Mouse (Mus musculus) myocyte (in vitro differentiated cells): ENCODE data around the gene Cacna2d3. TPM values are rescaled to one million over a fixed set of nuclear protein-coding genes. Genes with fewer than 3 reads are reported as not detected.

Source experiments
- H3K27me3 ChIP-seq: one replicate; pipeline ENCODE4 v1.6.1; 2011; ENCODE audit not compliant: control insufficient read depth, insufficient read depth, insufficient read length
- H3K36me3 ChIP-seq: one replicate; pipeline ENCODE4 v1.6.1; 2011; ENCODE audit not compliant: control insufficient read depth, insufficient read depth
- H3K4me2 ChIP-seq: one replicate; pipeline ENCODE4 v1.6.1; 2011; ENCODE audit warnings: low read depth, control low read depth
- H3K4me3 ChIP-seq: one replicate; pipeline ENCODE4 v1.5.1; 2011; ENCODE audit warnings: mild to moderate bottlenecking, control low read depth, moderate library complexity
- H3K79me2 ChIP-seq: one replicate; pipeline ENCODE4 v1.6.1; 2011; ENCODE audit not compliant: control insufficient read depth, insufficient read depth
- H3ac ChIP-seq: one replicate; pipeline ENCODE4 v1.6.1; 2011; ENCODE audit not compliant: control insufficient read depth, insufficient read length
- CEBPB ChIP-seq: IDR thresholded peaks from 2 replicates; pipeline ENCODE4 v1.6.1; 2011; ENCODE audit warnings: mild to moderate bottlenecking, moderate library complexity; ENCODE audit not compliant: poor library complexity, insufficient read depth, severe bottlenecking
- E2F4 ChIP-seq: IDR thresholded peaks from one replicate; pipeline ENCODE4 v1.6.1; 2011; ENCODE audit warnings: mild to moderate bottlenecking, control low read depth, moderate library complexity; ENCODE audit not compliant: insufficient read depth
- MAX ChIP-seq: IDR thresholded peaks from one replicate; pipeline ENCODE4 v1.6.1; 2011; ENCODE audit warnings: low read depth, mild to moderate bottlenecking, control low read depth
- MYOD1 ChIP-seq, 3 experiments: IDR thresholded peaks; one replicate each; pipeline ENCODE4 v1.6.1; 2011; ENCODE audit warnings: control low read depth in 2 of 3, low read depth in 2 of 3, mild to moderate bottlenecking in 2 of 3, moderate library complexity in 1 of 3; ENCODE audit not compliant: insufficient read length in 2 of 3, control insufficient read depth in 1 of 3
- MYOG ChIP-seq, 3 experiments: IDR thresholded peaks; one replicate each; pipeline ENCODE4 v1.6.1; 2011; ENCODE audit warnings: control low read depth in 2 of 3, low read depth in 2 of 3, mild to moderate bottlenecking in 2 of 3; ENCODE audit not compliant: insufficient read length in 2 of 3, control insufficient read depth in 1 of 3, insufficient read depth in 1 of 3
- POLR2A ChIP-seq: IDR thresholded peaks from one replicate; pipeline ENCODE4 v1.6.1; 2011; ENCODE audit warnings: low read depth, mild to moderate bottlenecking, control low read depth, moderate library complexity; ENCODE audit not compliant: insufficient read length
- POLR2AphosphoS2 ChIP-seq: IDR thresholded peaks from one replicate; pipeline ENCODE4 v1.6.1; 2011; ENCODE audit warnings: low read depth, control low read depth; ENCODE audit not compliant: insufficient read length
- REST ChIP-seq: IDR thresholded peaks from one replicate; pipeline ENCODE4 v1.6.1; 2011; ENCODE audit warnings: mild to moderate bottlenecking, control low read depth, moderate library complexity; ENCODE audit not compliant: insufficient read depth, insufficient read length
- SRF ChIP-seq: IDR thresholded peaks from one replicate; pipeline ENCODE4 v1.6.1; 2011; ENCODE audit warnings: low read depth; ENCODE audit not compliant: control insufficient read depth, insufficient read length
- TCF12 ChIP-seq: IDR thresholded peaks from one replicate; pipeline ENCODE4 v1.6.1; 2011; ENCODE audit warnings: mild to moderate bottlenecking, control low read depth; ENCODE audit not compliant: poor library complexity, insufficient read depth, severe bottlenecking
- TCF3 ChIP-seq: IDR thresholded peaks from one replicate; pipeline ENCODE4 v1.6.1; 2011; ENCODE audit warnings: low read depth, control low read depth; ENCODE audit not compliant: insufficient read length
- USF1 ChIP-seq: IDR thresholded peaks from one replicate; pipeline ENCODE4 v1.6.1; 2011; ENCODE audit warnings: low read depth, mild to moderate bottlenecking, control low read depth, moderate library complexity
- polyA plus RNA-seq: library from polyadenylated mRNA; unstranded; fragments of >200 nt; fragmentation: generic; extraction: Trizol; gene quantifications from one replicate; pipeline ENCODE4 v1.2.1, GENCODE M21; 2012; ENCODE audit warnings: missing spikeins

Gene Cacna2d3
- polyA plus RNA-seq, 1 experiment = 0.10 TPM

DNA sequence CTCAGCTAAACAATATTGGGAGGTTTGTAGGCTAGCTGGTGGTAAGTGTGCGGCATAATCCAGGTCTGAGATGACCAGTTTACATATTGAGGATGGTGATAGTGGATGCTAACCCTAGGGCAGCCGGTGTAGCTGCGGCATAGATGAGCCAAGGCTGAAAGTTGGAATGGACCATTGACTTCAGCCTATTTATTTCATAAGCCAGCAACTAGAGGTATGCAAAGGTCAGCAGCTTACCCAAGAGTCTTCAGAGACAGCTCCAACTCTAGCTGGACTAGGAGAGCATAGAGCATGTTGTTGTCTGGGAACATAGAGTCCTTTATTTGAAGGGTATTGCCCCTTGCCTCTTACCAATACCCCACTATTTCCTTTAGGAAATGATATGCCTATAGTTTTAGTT, 725.1 kb downstream of the Cacna2d3 start:
- no peaks in the 10 kb centered on the region for H3K79me2 ChIP-seq
- H3K27me3 ChIP-seq = no peaks in the 10 kb centered on the region
- TF ChIP-seq POLR2A (no peak), MYOD1 (IDR thresholded peaks at IDR 0.05; ENCODE audit: control insufficient read depth in 1 of 3, insufficient read length in 2 of 3, low read depth in 2 of 3) (no peak), TCF3 (no peak)
- no peak overlapping the region for H3K4me2 ChIP-seq
- no peaks in the 10 kb centered on the region for H3K36me3 ChIP-seq
- H3K4me3 ChIP-seq = no peak overlapping the region
- H3ac ChIP-seq = no peak overlapping the region

DNA sequence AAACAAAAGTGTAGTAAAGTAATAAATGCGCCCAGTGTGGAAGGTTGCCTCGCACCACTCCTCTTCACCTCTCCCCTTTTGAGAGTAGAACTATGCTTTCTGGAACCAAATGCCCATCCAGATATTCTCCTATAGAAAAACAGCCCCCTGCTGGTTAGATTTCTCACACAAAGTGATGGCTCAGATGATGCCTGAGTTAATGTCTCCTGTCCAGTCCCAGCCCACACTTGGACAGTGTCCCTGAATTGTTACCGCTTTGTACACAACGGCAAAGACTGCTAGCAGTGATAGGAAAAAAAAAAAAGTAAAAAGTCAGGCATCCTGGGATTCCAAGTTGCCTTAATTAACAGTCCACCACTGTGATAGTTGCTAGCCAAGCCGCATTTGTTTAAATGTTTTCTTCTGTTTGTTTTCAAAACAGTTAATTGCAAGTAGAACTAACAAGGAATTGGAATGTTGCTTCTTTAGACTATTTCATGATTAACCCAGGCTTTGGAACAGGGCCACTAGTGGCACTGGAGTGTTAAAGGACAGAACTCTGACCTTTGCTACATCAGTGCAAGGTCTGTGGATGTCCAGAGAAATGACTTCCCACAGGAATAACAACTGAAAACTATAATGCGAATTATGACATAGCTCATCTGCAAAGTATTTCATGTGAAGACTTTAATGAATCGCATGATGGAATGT, 733.3 kb downstream of the Cacna2d3 start:
- Histone ChIP-seq H3K79me2 (no peaks in the 10 kb centered on the region), H3K27me3 (no peaks in the 10 kb centered on the region), H3K4me3 (no peak overlapping the region), H3K4me2 (no peak overlapping the region), H3ac (no peak overlapping the region), H3K36me3 (no peaks in the 10 kb centered on the region)
- TF ChIP-seq TCF12 (no peak), TCF3 (no peak), E2F4 (no peak), SRF (no peak), MYOG (IDR thresholded peaks at IDR 0.05; ENCODE audit: control insufficient read depth in 1 of 3, insufficient read depth in 1 of 3, insufficient read length in 2 of 3, low read depth in 2 of 3) (no peak)

DNA sequence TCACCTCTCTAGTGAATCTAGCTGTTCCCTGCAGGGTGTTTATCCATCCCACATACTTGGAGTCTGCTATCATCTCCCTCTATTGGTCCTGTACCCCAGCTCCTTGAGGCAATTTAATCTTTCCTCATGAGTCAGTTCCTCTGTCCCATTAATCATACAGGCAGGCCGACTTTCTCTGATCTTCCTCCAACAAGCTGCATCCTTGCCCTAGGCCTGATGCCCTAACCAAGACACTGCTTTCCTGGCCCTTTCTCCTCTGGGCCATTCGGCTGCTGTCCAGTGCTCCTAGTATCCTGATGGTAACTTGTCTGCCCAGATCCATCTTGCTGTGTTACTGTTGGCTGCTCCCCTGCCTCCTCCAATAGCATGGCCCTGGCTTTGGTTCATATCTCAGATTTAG, 737.4 kb downstream of the Cacna2d3 start:
- no peak overlapping the region for H3ac ChIP-seq
- H3K36me3 ChIP-seq = no peaks in the 10 kb centered on the region
- TF ChIP-seq E2F4 (no peak), SRF (no peak), TCF12 (no peak), CEBPB (no peak), POLR2AphosphoS2 (no peak), REST (no peak), USF1 (no peak), MYOG (IDR thresholded peaks at IDR 0.05; ENCODE audit: control insufficient read depth in 1 of 3, insufficient read depth in 1 of 3, insufficient read length in 2 of 3, low read depth in 2 of 3) (no peak), TCF3 (no peak), POLR2A (no peak), MAX (no peak), MYOD1 (IDR thresholded peaks at IDR 0.05; ENCODE audit: control insufficient read depth in 1 of 3, insufficient read length in 2 of 3, low read depth in 2 of 3) (no peak)
- no peaks in the 10 kb centered on the region for H3K27me3 ChIP-seq
- H3K4me2 ChIP-seq = no peak overlapping the region
- H3K79me2 ChIP-seq = no peaks in the 10 kb centered on the region
- no peak overlapping the region for H3K4me3 ChIP-seq

DNA sequence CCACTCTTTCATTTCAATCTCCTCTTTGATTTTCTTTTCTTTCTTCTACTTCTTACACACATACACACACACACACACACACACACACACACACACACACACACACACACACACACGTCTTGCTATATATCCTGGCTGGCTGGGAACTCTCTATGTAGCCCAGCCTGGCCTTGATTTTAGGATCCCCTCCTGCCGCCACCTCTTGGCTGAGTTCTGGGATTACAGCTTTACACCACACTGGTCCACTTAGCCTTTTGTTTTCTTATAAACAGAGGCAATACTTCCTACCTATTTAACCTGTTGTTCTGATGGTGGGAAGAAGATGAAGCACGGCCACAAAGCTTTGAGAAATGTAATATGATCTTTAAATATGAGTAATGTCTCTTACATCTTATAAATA, 741.2 kb downstream of the Cacna2d3 start:
- Histone ChIP-seq H3K27me3 (no peaks in the 10 kb centered on the region), H3K4me2 (no peak overlapping the region), H3ac (no peak overlapping the region), H3K4me3 (no peak overlapping the region), H3K79me2 (no peaks in the 10 kb centered on the region), H3K36me3 (no peaks in the 10 kb centered on the region)
- TF ChIP-seq TCF12 (no peak), CEBPB (no peak), TCF3 (no peak), USF1 (no peak), E2F4 (no peak), MYOD1 (IDR thresholded peaks at IDR 0.05; ENCODE audit: control insufficient read depth in 1 of 3, insufficient read length in 2 of 3, low read depth in 2 of 3) (no peak)

DNA sequence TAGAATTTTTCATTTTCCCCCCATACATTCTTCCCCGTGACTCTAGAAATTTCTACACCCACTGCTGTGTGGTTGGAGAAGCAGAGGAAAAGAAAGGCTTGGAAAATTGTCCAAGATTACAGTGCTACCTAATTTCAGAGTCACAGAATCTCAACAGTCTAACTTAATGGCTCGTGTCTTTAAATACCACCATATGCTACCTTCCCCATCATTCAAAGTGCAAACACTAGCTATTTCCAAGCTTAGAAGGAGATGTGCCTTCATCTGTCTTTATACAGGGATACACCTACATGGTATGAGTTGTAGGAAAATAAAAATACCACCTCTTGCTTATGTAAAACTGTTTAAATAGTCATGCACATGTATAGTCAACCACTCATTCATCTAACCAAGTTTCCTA, 742.4 kb downstream of the Cacna2d3 start:
- H3K27me3 ChIP-seq = no peaks in the 10 kb centered on the region
- H3K36me3 ChIP-seq = no peaks in the 10 kb centered on the region
- no peak overlapping the region for H3K4me2 ChIP-seq
- H3K4me3 ChIP-seq = no peak overlapping the region
- no peak for TF ChIP-seq POLR2A
- no peak for TF ChIP-seq USF1
- no peak for TF ChIP-seq MYOG (IDR thresholded peaks at IDR 0.05; ENCODE audit: control insufficient read depth in 1 of 3, insufficient read depth in 1 of 3, insufficient read length in 2 of 3, low read depth in 2 of 3)
- no peak for TF ChIP-seq REST
- no peak for TF ChIP-seq MAX
- no peak for TF ChIP-seq TCF3
- no peak for TF ChIP-seq MYOD1 (IDR thresholded peaks at IDR 0.05; ENCODE audit: control insufficient read depth in 1 of 3, insufficient read length in 2 of 3, low read depth in 2 of 3)
- no peak for TF ChIP-seq TCF12
- no peak for TF ChIP-seq E2F4
- no peak for TF ChIP-seq SRF
- TF ChIP-seq CEBPB = no peak
- TF ChIP-seq POLR2AphosphoS2 = no peak
- no peak overlapping the region for H3ac ChIP-seq
- no peaks in the 10 kb centered on the region for H3K79me2 ChIP-seq
